ENCODE assay signal across 9 mouse cellular contexts in the genomic region with DNA sequence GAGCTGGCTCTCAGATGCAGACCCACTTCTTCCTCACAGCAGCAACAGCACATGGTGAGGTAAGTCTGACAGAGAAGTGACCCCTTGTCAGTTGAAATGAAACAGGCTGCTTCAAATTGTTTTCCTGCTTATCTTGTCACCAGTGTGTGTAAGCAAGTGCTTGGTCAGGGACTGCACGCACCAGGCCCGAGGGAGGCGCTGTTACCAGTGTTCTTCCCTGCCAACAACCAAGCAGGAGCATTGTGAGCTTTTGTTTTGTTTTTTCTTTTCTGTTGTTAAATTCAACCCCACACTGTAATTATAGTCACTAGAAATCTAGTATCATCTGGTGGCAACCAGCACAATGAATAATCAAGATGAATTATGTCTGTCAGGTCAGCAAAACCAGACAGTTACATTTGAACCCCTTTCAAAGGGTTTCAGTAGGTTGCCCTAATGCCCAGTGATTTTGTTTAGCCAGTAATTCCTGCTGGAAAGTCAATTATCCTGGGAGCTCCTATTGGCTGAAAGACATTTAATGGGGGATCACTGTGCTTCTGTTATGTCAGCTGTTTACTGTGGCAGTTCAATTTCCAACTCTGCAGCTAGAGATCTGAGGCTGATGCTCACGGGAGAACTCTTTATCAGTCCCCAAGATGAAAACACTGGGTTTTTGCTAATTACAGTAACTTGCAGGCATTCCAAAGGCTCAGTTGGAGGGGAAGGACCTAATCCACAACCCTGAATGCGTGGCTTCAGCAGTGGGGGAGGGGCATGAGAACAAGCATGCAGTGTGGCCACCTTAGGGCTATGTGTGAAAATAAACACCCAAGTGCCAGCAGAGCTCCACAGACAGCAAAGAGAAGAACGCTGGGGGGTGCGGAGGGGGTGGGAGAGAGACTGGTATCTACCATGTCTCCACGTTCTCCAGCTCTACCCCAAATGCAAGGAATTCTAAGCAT. TPM values are rescaled to one million over a fixed set of nuclear protein-coding genes. Genes with fewer than 3 reads are reported as not detected.
DNase-seq lines count a peak whose midpoint lies in the region; ATAC-seq and TF ChIP-seq lines count a peak whose summit lies in the region.
"Had no signal": no experiment of that assay in that cellular context is flagged by ENCODE, and none has a peak within 500 bp of the region (broad histone marks: within the 10 kb centered on the region; RNA-seq: fewer than 3 reads in every experiment).

No protein-coding gene starts in this region.

- H3K9me3 ChIP-seq in forebrain, postnatal 0 days (ENCODE audit: low read length) = no peaks in the 10 kb centered on the region
- no peaks in the 10 kb centered on the region for H3K9me3 ChIP-seq in midbrain, embryonic 16.5 days (replicated peaks; ENCODE audit: control insufficient read depth, low read length, poor library complexity, severe bottlenecking)

- peaks cover 21% of the 10 kb centered on the region; the same call in 1 of the 2 replicates for H3K4me1 ChIP-seq in forebrain, postnatal 0 days (ENCODE audit: insufficient read depth)
- peaks cover 47% of the 10 kb centered on the region for H3K4me1 ChIP-seq in midbrain, embryonic 16.5 days (ENCODE audit: control insufficient read depth, insufficient read depth, low read length)

- ATAC-seq in forebrain, postnatal 0 days = peak; percentile 63; the same call in 1 of the 2 replicates
- no peak for ATAC-seq in midbrain, embryonic 16.5 days

- no peak overlapping the region; the same call in 1 of the 2 replicates for H3K27ac ChIP-seq in forebrain, postnatal 0 days (ENCODE audit: low read depth, low read length)
- peak overlapping the region; percentile 51 for H3K27ac ChIP-seq in midbrain, embryonic 16.5 days (ENCODE audit: low read length)

- DNase-seq in kidney, postnatal 25 days = peak; percentile 14 to 38
- DNase-seq in kidney, adult 8-10 months = no peak
- DNase-seq in embryo, embryonic 9.5 days (ENCODE audit: extremely low spot score) = peak; percentile 59
- peak; percentile 31 for DNase-seq in forebrain, postnatal 0 days
- no peak for DNase-seq in cerebellum, adult 9-11 months
- no peak for DNase-seq in right cerebral cortex, adult 18-20 months
- DNase-seq: heart, postnatal 10 days; lung, postnatal 10 days had no signal

- WGBS in forebrain, postnatal 0 days = 34% methylated on average over 8 of the region's 8 CpGs
- WGBS in midbrain, embryonic 16.5 days = 38% methylated on average over 8 of the region's 8 CpGs

- no peak overlapping the region for H3K4me3 ChIP-seq in forebrain, postnatal 0 days (ENCODE audit: low read depth, low read length)
- H3K4me3 ChIP-seq in midbrain, embryonic 16.5 days (ENCODE audit: low read depth, low read length) = no peak overlapping the region

- TF ChIP-seq CTCF in forebrain, postnatal 0 days (IDR thresholded peaks at IDR 0.05; ENCODE audit: low read depth) = peak; percentile 32

- H3K27me3 ChIP-seq in forebrain, postnatal 0 days (ENCODE audit: insufficient read depth, low read length) = no peaks in the 10 kb centered on the region
- H3K27me3 ChIP-seq in midbrain, embryonic 16.5 days (ENCODE audit: control insufficient read depth, insufficient read depth, low read depth, low read length) = no peaks in the 10 kb centered on the region

- H3K9ac ChIP-seq in forebrain, postnatal 0 days = no peak overlapping the region
- H3K9ac ChIP-seq in midbrain, embryonic 16.5 days (ENCODE audit: low read depth, low read length) = no peak overlapping the region

- no peak overlapping the region for H3K4me2 ChIP-seq in forebrain, postnatal 0 days (ENCODE audit: low read depth)
- 0 out of 2 replicates have a peak overlapping the region, but pooled peaks have one; percentile 5 for H3K4me2 ChIP-seq in midbrain, embryonic 16.5 days (ENCODE audit: low read length)

- H3K36me3 ChIP-seq in forebrain, postnatal 0 days (ENCODE audit: insufficient read depth) = 0 out of 2 replicates have a peak, but pooled peaks cover 4% of the 10 kb centered on the region
- H3K36me3 ChIP-seq in midbrain, embryonic 16.5 days (ENCODE audit: control insufficient read depth, insufficient read depth, low read length) = no peaks in the 10 kb centered on the region

RNA-seq across cellular contexts. Expression of a gene that starts 24.5 kb away (rescaled TPM):
- total RNA-seq in forebrain, postnatal 0 days (2014; rRNA removed) = 4.7 and 5.5 TPM in 2 replicates
- polyA plus RNA-seq in forebrain, postnatal 0 days (2015; fragmentation: Nextera tagmentation; extraction: Ambion mirVana) = 3.1 and 3.8 TPM in 2 replicates
- polyA plus RNA-seq in midbrain, embryonic 16.5 days (2015; fragmentation: Nextera tagmentation; extraction: Ambion mirVana) = 6.6 and 9.1 TPM in 2 replicates

RNA-seq across cellular contexts. Expression of a gene that starts 46.4 kb away (rescaled TPM):
- total RNA-seq in forebrain, postnatal 0 days (2014; rRNA removed) = 79.7 and 105 TPM in 2 replicates
- 55.4 and 61.7 TPM in 2 replicates for polyA plus RNA-seq in forebrain, postnatal 0 days (2015; fragmentation: Nextera tagmentation; extraction: Ambion mirVana)
- 58.8 and 62.9 TPM in 2 replicates for polyA plus RNA-seq in midbrain, embryonic 16.5 days (2015; fragmentation: Nextera tagmentation; extraction: Ambion mirVana)

Comparison
In these comparisons a context has a peak if more than half of its experiments do, and no peak if none do; other contexts are left out.
1. DNase-seq: peak in kidney, postnatal 25 days (2 of 2), embryo, embryonic 9.5 days (single experiment) and forebrain, postnatal 0 days (single experiment); none in kidney, adult 8-10 months (0 of 2), cerebellum, adult 9-11 months (single experiment) and right cerebral cortex, adult 18-20 months (single experiment).